Mouse (Mus musculus) forebrain, embryonic 16.5 days (tissue): Measurements from ENCODE around the gene 6030445D17Rik. TPM values are rescaled to one million over a fixed set of nuclear protein-coding genes. Genes with fewer than 3 reads are reported as not detected.

ENCODE experiments used
- ATAC-seq: fragments of 200-750 bp; cut with Nextera tagmentation; 2 replicates; pipeline ENCODE4 v1.8.0; 2017; ENCODE audit warnings: mild to moderate bottlenecking, moderate library complexity
- H3K27ac ChIP-seq: fragments of 300-500 bp; sonication (generic); 2 replicates; pipeline ENCODE4 v1.5.1; 2014; ENCODE audit warnings: low read length, control low read depth
- H3K27me3 ChIP-seq: fragments of 300-500 bp; sonication (generic); replicated peaks from 2 replicates; pipeline ENCODE4 v1.6.1; 2014; ENCODE audit warnings: low read length; ENCODE audit not compliant: control insufficient read depth, insufficient read depth
- H3K36me3 ChIP-seq: fragments of 300-500 bp; sonication (generic); 2 replicates; pipeline ENCODE4 v1.6.1; 2014; ENCODE audit not compliant: control insufficient read depth, insufficient read depth
- H3K4me1 ChIP-seq: fragments of 300-500 bp; sonication (generic); replicated peaks from 2 replicates; pipeline ENCODE4 v1.6.1; 2014; ENCODE audit warnings: low read length; ENCODE audit not compliant: control insufficient read depth, insufficient read depth
- H3K4me2 ChIP-seq: fragments of 300-500 bp; sonication (generic); 2 replicates; pipeline ENCODE4 v1.6.1; 2014; ENCODE audit warnings: mild to moderate bottlenecking, low read length, control low read depth
- H3K4me3 ChIP-seq: fragments of 300-500 bp; sonication (generic); replicated peaks from 2 replicates; pipeline ENCODE4 v1.5.1; 2014; ENCODE audit warnings: mild to moderate bottlenecking, low read length, control low read depth
- H3K9ac ChIP-seq: fragments of 300-500 bp; sonication (generic); replicated peaks from 2 replicates; pipeline ENCODE4 v1.6.1; 2014; ENCODE audit warnings: low read depth, low read length, control low read depth
- H3K9me3 ChIP-seq: fragments of 300-500 bp; sonication (generic); 2 replicates; pipeline ENCODE4 v1.6.1; 2016; ENCODE audit warnings: low read length; ENCODE audit not compliant: control insufficient read depth
- WGBS: fragments of 180-500 bp; shearing (Covaris S2); extraction: QIAGEN DNeasy Blood & Tissue Kit; methylation state at CpG from one replicate; pipeline ENCODE4 v1.1.7; 2014; 5-methylcytosine and 5-hydroxymethylcytosine counted together
- polyA plus RNA-seq: library from polyadenylated mRNA; unstranded; fragments of >200 nt; fragmentation: Nextera tagmentation; extraction: Ambion mirVana; gene quantifications from 2 replicates; pipeline ENCODE4 v1.2.1, GENCODE M21; 2015

6030445D17Rik gene
- polyA plus RNA-seq, 1 experiment from 2014 or later = 0.15 TPM

DNA sequence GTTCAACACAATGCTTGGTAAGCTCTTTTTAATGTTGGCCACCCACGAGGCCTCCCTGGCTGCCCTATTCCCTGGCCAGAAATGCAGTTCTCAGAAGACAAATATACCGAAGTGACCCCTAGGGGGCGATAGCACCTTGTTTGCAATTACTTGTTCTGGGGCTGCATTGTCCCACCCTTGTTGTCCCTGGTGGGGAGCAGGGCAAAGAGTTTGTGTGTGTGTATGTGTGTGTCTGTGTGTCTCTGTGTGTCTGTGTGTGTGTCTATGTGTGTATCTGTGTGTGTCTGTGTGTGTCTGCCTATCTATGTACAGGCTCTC lies 30.7 kb upstream of the 6030445D17Rik start:
- Histone ChIP-seq H3K9me3 (no peaks in the 10 kb centered on the region), H3K27me3 (peaks cover under 1% of the 10 kb centered on the region; the same call in 1 of the 2 replicates), H3K36me3 (no peaks in the 10 kb centered on the region), H3K9ac (no peak overlapping the region), H3K4me3 (no peak overlapping the region), H3K4me2 (no peak overlapping the region), H3K27ac (no peak overlapping the region), H3K4me1 (peaks cover 10% of the 10 kb centered on the region)
- WGBS = 1% methylated on average over 3 of the region's 3 CpGs
- ATAC-seq = peak; percentile 40; the same call in 1 of the 2 replicates

DNA sequence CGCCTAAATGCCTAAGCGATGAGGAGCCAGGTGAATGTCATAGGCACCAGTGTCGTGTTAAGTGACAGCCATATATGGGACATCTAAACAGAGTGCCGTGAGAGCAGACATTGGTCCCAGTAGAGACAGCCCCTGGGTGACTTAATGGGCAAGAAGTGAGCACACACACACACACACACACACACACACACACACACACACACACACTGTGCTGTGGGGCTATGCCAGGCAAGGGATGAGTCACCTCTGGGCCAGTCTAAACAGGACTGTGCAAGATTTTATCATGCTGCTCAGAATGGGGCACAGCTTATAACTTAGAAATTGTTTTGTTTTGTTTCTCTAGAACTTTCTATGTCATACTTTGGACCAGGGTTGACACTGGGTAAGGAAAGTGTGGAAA lies 28.0 kb upstream of the 6030445D17Rik start:
- no peak overlapping the region for H3K9ac ChIP-seq
- no peak overlapping the region for H3K4me3 ChIP-seq
- ATAC-seq = no peak
- no peak overlapping the region for H3K4me2 ChIP-seq
- no peaks in the 10 kb centered on the region for H3K36me3 ChIP-seq
- no peak overlapping the region for H3K27ac ChIP-seq
- 94% methylated on average over 4 of the region's 4 CpGs for WGBS
- H3K9me3 ChIP-seq = no peaks in the 10 kb centered on the region
- no peaks in the 10 kb centered on the region for H3K27me3 ChIP-seq
- H3K4me1 ChIP-seq = peaks cover 10% of the 10 kb centered on the region

DNA sequence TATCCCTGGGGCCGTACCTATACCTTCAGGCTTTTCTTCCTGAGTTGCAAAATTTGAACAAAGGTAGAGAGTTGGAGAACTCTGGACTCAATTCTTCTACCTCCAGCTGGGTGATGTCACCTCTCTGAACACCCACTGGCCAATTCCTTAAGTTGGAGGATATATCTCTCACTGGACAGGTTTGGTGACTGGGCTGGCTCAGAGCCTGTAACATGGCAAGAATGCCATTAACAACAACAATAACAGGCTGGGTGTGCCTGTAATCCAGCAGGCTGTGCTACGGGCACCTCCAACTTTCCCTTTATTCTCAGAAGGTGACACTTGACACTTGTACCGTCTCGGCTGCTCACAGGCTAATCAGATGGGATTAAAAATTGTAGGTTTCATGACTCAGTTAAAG lies 22.9 kb upstream of the 6030445D17Rik start:
- no peak overlapping the region for H3K27ac ChIP-seq
- no peaks in the 10 kb centered on the region for H3K4me1 ChIP-seq
- no peaks in the 10 kb centered on the region for H3K36me3 ChIP-seq
- H3K27me3 ChIP-seq = no peaks in the 10 kb centered on the region
- no peak overlapping the region for H3K4me3 ChIP-seq
- 43% methylated on average over 4 of the region's 4 CpGs for WGBS
- ATAC-seq = no peak
- H3K9ac ChIP-seq = no peak overlapping the region
- no peak overlapping the region for H3K4me2 ChIP-seq
- no peaks in the 10 kb centered on the region for H3K9me3 ChIP-seq

- 69% methylated on average over 15 of the region's 15 CpGs for WGBS
- no peak for ATAC-seq
- H3K27me3 ChIP-seq = no peaks in the 10 kb centered on the region
Measured at GRCm38 (mm10) chr4:136441354-136442043, 20.6 kb upstream of the 6030445D17Rik start.

GRCm38 (mm10) chr4:136444561-136444960 lies 17.5 kb upstream of the 6030445D17Rik start:
- Histone ChIP-seq H3K27me3 (no peaks in the 10 kb centered on the region), H3K4me2 (no peak overlapping the region), H3K9ac (no peak overlapping the region), H3K4me1 (no peaks in the 10 kb centered on the region), H3K27ac (no peak overlapping the region), H3K9me3 (no peaks in the 10 kb centered on the region), H3K36me3 (no peaks in the 10 kb centered on the region), H3K4me3 (no peak overlapping the region)
- 66% methylated on average over 4 of the region's 4 CpGs for WGBS
- ATAC-seq = no peak

More at GRCm38 (mm10) chr4:136441354-136442043, 20.6 kb upstream of the 6030445D17Rik start:
- Histone ChIP-seq H3K4me1 (no peaks in the 10 kb centered on the region), H3K9me3 (no peaks in the 10 kb centered on the region), H3K27ac (no peak overlapping the region), H3K9ac (no peak overlapping the region), H3K36me3 (no peaks in the 10 kb centered on the region), H3K4me2 (no peak overlapping the region), H3K4me3 (no peak overlapping the region)

GRCm38 (mm10) chr4:136449795-136450194 lies 12.3 kb upstream of the 6030445D17Rik start:
- H3K9ac ChIP-seq = no peak overlapping the region
- no peak for ATAC-seq
- 92% methylated on average over 5 of the region's 5 CpGs for WGBS

DNA sequence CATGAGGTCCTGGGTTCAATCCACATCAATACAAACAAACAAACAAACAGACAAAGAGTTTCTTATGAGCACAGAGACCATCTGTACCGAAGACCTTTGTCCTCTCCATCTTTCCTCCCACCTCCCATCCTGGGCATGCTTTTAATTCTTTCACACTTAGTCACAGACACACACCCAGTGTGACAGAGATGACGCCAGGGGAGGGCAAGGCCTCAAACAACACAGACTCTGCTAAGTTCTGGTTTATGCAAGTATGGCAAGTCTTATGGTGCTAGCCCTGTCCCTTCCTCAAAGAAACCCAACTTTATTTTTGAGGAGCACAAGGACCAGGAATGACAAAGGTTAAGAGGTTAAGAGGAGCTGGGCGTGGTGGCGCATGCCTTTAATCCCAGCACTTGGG lies 11.8 kb upstream of the 6030445D17Rik start:
- no peak for ATAC-seq
- 83% methylated on average over 4 of the region's 4 CpGs for WGBS

More at GRCm38 (mm10) chr4:136449795-136450194, 12.3 kb upstream of the 6030445D17Rik start:
- H3K27me3 ChIP-seq = no peaks in the 10 kb centered on the region
- no peak overlapping the region for H3K4me3 ChIP-seq
- no peaks in the 10 kb centered on the region for H3K9me3 ChIP-seq
- no peaks in the 10 kb centered on the region for H3K4me1 ChIP-seq
- no peak overlapping the region for H3K27ac ChIP-seq
- H3K36me3 ChIP-seq = no peaks in the 10 kb centered on the region
- no peak overlapping the region for H3K4me2 ChIP-seq

GRCm38 (mm10) chr4:136451564-136451963 lies 10.5 kb upstream of the 6030445D17Rik start:
- no peak for ATAC-seq

More for the DNA sequence above, 11.8 kb upstream of the 6030445D17Rik start:
- no peak overlapping the region for H3K27ac ChIP-seq
- H3K4me2 ChIP-seq = no peak overlapping the region
- no peaks in the 10 kb centered on the region for H3K4me1 ChIP-seq
- H3K4me3 ChIP-seq = no peak overlapping the region
- H3K36me3 ChIP-seq = no peaks in the 10 kb centered on the region
- H3K27me3 ChIP-seq = no peaks in the 10 kb centered on the region
- H3K9me3 ChIP-seq = no peaks in the 10 kb centered on the region
- H3K9ac ChIP-seq = no peak overlapping the region

GRCm38 (mm10) chr4:136452286-136452685 lies 9.8 kb upstream of the 6030445D17Rik start:
- Histone ChIP-seq H3K4me3 (no peak overlapping the region), H3K4me1 (no peaks in the 10 kb centered on the region), H3K27me3 (no peaks in the 10 kb centered on the region), H3K9me3 (no peaks in the 10 kb centered on the region), H3K9ac (no peak overlapping the region), H3K27ac (no peak overlapping the region), H3K4me2 (no peak overlapping the region), H3K36me3 (no peaks in the 10 kb centered on the region)
- ATAC-seq = no peak
- 74% methylated on average over 3 of the region's 3 CpGs for WGBS

More at GRCm38 (mm10) chr4:136451564-136451963, 10.5 kb upstream of the 6030445D17Rik start:
- H3K9me3 ChIP-seq = no peaks in the 10 kb centered on the region
- WGBS = 25% methylated on average over 6 of the region's 6 CpGs
- no peaks in the 10 kb centered on the region for H3K27me3 ChIP-seq
- no peak overlapping the region for H3K9ac ChIP-seq
- no peaks in the 10 kb centered on the region for H3K36me3 ChIP-seq
- no peak overlapping the region for H3K27ac ChIP-seq
- H3K4me2 ChIP-seq = no peak overlapping the region
- H3K4me3 ChIP-seq = no peak overlapping the region
- H3K4me1 ChIP-seq = no peaks in the 10 kb centered on the region

DNA sequence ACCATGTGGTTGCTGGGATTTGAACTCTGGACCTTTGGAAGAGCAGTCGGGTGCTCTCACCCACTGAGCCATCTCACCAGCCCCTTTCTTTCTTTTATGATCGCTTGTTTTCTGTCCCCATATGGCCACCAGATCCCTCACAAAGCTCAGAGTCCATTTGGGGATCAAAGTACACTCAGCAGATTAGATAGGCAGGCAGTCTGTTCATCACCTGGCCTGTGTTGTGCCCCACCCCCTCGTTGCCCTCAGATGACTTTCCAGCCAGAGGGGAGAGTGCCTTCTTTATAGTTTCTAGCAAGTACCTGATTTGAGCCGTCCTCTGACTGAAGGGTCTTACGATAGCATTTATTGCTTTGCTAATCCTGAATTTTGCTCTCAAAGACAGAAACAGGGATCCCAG lies 9.3 kb upstream of the 6030445D17Rik start:
- Histone ChIP-seq H3K27ac (no peak overlapping the region), H3K36me3 (no peaks in the 10 kb centered on the region), H3K27me3 (no peaks in the 10 kb centered on the region), H3K9me3 (no peaks in the 10 kb centered on the region), H3K4me2 (no peak overlapping the region), H3K4me3 (no peak overlapping the region), H3K9ac (no peak overlapping the region), H3K4me1 (no peaks in the 10 kb centered on the region)
- WGBS = 77% methylated on average over 5 of the region's 5 CpGs
- ATAC-seq = no peak
